Mouse (Mus musculus): ENCODE data around the gene Tacc2. TPM values are rescaled to one million over a fixed set of nuclear protein-coding genes. Genes with fewer than 3 reads are reported as not detected.
"Not testable (repeated sequence)": the region's sequence is repeated elsewhere in the genome, so short reads cannot be mapped to it uniquely, and the experiment has no call there.

The Tacc2 gene
- 53.9 and 58.9 TPM in 2 replicates for polyA plus RNA-seq (2015; fragmentation: Nextera tagmentation; extraction: Ambion mirVana)

DNA sequence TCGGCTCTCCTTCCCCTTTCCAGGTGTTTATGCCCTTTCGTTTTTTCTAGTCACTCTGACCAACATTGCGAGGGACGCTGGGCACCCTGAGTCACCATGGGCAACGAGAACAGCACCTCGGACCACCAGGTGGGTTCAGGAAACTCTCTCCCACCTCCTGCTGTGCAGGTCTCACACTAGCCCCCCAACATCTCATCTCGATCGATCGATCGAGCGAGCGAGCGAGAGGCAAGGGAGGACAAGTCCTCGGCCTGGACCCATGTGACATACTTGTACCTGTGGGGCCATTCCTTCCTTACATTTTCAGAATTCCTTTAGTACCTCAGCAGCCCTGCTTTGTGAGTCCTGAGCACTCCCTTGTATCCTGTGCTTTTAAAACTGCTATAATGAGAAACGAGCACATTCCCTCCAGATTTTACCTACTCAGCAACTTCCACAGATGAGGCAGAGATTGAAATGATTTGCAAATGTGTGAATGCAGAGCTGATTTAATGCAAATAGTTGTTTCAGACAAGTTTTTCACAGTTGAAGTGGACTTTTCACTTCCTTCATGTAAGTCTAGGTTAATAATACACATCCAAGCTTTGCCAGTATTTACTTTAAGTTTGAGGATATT is at the start of gene Tacc2:
Gene Tacc2, plus strand, starts transcription at position 51 of the 616 bp plus-strand sequence.
- Histone ChIP-seq H3K9ac (replicated peaks) (no peak within 1 kb of the TSS), H3K9me3 (replicated peaks) (no peaks in the 10 kb centered on the region), H3K4me2 (peak within 1 kb of the TSS; percentile 30), H3K27ac (replicated peaks) (no peak within 1 kb of the TSS; the same call in 1 of the 2 replicates), H3K36me3 (no peaks in the 10 kb centered on the region), H3K4me1 (peaks cover 17% of the 10 kb centered on the region), H3K4me3 (replicated peaks) (no peak within 1 kb of the TSS), H3K27me3 (replicated peaks) (no peaks in the 10 kb centered on the region)
- WGBS = 55% methylated on average over 15 of the region's 15 CpGs
- ATAC-seq (ENCODE audit: low FRiP score) = no peak

DNA sequence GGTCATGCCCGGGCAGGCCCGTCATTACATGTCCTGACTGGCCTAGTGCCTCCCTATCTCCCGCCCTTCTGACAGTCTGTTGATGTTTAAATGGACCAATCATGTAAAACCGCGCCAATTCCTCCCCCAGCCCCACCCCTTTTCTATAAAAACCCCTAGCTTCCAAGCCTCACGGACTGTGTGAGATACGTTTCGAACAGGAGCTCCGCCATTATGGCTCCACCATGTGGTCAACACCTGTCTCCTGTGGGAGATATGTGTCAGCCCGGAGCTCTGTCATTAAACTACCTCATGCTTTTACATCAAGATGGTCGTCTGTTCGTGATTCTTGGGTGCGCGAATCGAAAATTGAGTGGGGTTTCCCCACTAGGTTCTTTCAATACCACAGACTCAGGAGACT is 46.1 kb upstream of the Tacc2 start:
- not testable (repeated sequence) for H3K27me3 ChIP-seq (replicated peaks); ATAC-seq (ENCODE audit: low FRiP score); H3K4me3 ChIP-seq (replicated peaks)

DNA sequence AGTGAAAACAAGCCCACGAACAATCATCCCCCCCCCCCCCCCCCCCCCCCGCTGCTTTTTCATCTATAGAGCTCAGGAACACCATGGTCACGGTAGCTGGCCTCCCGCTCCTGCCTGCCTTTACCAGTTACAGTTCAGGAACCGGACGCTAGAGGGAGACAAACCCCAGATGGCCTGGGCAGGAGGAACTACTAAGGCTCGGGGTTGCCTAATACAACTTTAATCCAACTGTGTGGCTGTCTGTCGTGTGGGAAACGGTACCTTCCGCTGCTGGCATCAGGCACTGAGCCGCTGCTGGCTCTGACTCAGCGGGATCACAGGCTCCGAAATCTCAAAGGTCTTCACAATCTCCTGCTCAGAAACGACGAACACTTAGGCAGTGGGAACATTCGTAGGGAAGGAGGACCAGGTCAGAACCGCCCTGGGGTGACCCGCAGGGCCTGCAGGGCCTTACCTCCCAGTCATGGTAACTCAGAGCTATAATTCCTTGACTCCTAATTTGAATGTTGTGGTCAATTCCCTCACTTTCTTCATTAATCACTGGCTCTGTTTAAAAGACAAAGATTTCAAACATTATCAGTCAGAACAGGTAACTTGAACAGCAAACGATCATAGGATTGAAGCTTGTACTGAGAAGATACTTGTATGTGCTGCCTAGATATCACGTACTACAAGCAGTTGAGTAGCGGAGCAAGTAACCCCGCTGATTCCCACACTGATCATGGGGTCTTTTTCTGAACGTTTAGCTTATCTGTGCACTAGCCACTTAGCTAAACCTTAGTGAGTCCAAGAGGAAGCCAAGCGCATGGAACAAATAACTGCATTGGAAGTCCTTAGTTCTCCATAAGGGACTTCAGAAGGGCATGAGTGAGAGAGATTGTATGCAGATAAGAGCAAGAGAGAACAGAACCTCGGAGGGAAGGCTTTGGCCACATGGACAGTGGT is 43.6 kb upstream of the Tacc2 start:
- Histone ChIP-seq H3K27me3 (replicated peaks) (no peaks in the 10 kb centered on the region), H3K4me1 (0 out of 2 replicates have a peak, but pooled peaks cover 4% of the 10 kb centered on the region), H3K4me3 (replicated peaks) (no peak overlapping the region), H3K27ac (replicated peaks) (no peak overlapping the region; the same call in 1 of the 2 replicates), H3K36me3 (peaks cover 35% of the 10 kb centered on the region), H3K9me3 (replicated peaks) (no peaks in the 10 kb centered on the region), H3K4me2 (no peak overlapping the region), H3K9ac (replicated peaks) (no peak overlapping the region)
- ATAC-seq (ENCODE audit: low FRiP score) = peak; percentile 68; the same call in 1 of the 2 replicates
- 46% methylated on average over 24 of the region's 25 CpGs for WGBS

More for the DNA sequence above, 46.1 kb upstream of the Tacc2 start:
- not testable (repeated sequence) for H3K9ac ChIP-seq (replicated peaks); H3K4me1 ChIP-seq; H3K4me2 ChIP-seq; H3K27ac ChIP-seq (replicated peaks); H3K9me3 ChIP-seq (replicated peaks)
- peaks cover 16% of the 10 kb centered on the region for H3K36me3 ChIP-seq
- 95% methylated on average over 15 of the region's 15 CpGs for WGBS

DNA sequence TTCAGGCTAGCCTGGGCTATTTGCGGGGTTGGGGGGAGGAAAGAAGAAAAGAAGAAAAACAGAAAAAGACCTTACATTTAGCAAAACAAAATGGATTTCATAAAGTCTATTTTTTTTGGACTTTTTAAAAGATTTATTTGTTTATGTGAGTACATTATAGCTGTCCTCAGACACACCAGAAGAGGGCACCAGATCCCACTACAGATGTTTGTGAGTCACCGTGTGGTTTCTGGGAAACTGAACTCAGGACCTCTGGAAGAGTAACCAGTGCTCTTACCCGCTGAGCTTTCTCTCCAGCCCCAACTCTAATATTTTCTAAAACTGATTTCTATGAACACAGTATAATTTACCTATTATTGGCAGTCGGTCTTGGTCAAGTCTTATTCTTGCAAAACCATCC is 42.1 kb upstream of the Tacc2 start:
- ATAC-seq (ENCODE audit: low FRiP score) = no peak
- H3K27me3 ChIP-seq (replicated peaks) = no peaks in the 10 kb centered on the region
- no peak overlapping the region for H3K4me3 ChIP-seq (replicated peaks)
- H3K36me3 ChIP-seq = peaks cover 44% of the 10 kb centered on the region
- 0 out of 2 replicates have a peak, but pooled peaks cover 4% of the 10 kb centered on the region for H3K4me1 ChIP-seq
- WGBS = 90% methylated on average over 4 of the region's 4 CpGs
- no peak overlapping the region for H3K4me2 ChIP-seq
- no peak overlapping the region for H3K27ac ChIP-seq (replicated peaks)
- no peaks in the 10 kb centered on the region for H3K9me3 ChIP-seq (replicated peaks)
- H3K9ac ChIP-seq (replicated peaks) = no peak overlapping the region

DNA sequence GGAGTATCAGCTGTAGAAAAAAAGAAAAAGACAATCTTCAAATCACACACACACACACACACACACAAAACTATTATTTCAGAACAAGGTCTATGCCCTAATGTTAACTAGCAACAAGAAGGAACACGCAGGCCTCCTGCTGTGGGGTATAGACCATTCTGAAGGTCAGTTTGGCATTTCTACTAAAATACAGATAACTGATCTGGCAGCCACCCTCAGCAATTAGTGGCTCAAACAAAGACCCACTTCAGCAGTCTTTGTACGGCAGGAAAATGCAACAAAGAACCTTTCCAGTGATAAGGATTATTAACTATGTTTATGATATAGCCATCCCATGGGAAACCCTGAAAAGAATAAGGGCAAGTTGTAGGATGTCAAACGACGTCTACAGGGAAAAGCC is 40.2 kb upstream of the Tacc2 start:
- 87% methylated on average over 4 of the region's 4 CpGs for WGBS
- ATAC-seq (ENCODE audit: low FRiP score) = no peak

DNA sequence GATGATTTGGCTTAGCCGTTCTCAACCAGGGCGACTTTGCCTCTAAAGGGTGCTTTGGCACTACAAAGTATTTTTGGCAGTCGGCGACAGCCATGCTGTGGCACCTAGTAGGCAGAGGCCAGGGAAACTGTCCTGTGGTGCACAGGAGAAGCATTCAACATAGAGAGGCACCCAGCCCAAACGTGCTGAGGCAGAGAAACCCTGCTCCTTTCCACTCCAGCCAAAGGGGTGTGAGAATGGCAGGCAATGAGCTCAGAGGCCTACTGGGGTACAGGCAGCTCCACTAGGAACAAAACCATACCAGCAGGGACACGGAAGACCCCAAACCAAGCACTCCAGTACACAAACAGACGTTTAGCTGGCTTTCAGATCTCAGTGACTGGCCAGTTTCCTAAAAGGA is 37.1 kb upstream of the Tacc2 start:
- peaks cover 7% of the 10 kb centered on the region for H3K4me1 ChIP-seq
- H3K36me3 ChIP-seq = peaks cover 61% of the 10 kb centered on the region
- H3K27ac ChIP-seq (replicated peaks) = no peak overlapping the region
- no peak for ATAC-seq (ENCODE audit: low FRiP score)
- no peak overlapping the region for H3K9ac ChIP-seq (replicated peaks)
- H3K9me3 ChIP-seq (replicated peaks) = no peaks in the 10 kb centered on the region
- no peak overlapping the region for H3K4me2 ChIP-seq
- no peak overlapping the region for H3K4me3 ChIP-seq (replicated peaks)
- no peaks in the 10 kb centered on the region for H3K27me3 ChIP-seq (replicated peaks)
- WGBS = 91% methylated on average over 7 of the region's 7 CpGs

More for the DNA sequence above, 40.2 kb upstream of the Tacc2 start:
- H3K9me3 ChIP-seq (replicated peaks) = no peaks in the 10 kb centered on the region
- peaks cover 51% of the 10 kb centered on the region for H3K36me3 ChIP-seq
- H3K4me2 ChIP-seq = no peak overlapping the region
- H3K9ac ChIP-seq (replicated peaks) = no peak overlapping the region
- no peak overlapping the region for H3K4me3 ChIP-seq (replicated peaks)
- no peak overlapping the region for H3K27ac ChIP-seq (replicated peaks)
- H3K27me3 ChIP-seq (replicated peaks) = no peaks in the 10 kb centered on the region
- H3K4me1 ChIP-seq = 0 out of 2 replicates have a peak, but pooled peaks cover 4% of the 10 kb centered on the region

DNA sequence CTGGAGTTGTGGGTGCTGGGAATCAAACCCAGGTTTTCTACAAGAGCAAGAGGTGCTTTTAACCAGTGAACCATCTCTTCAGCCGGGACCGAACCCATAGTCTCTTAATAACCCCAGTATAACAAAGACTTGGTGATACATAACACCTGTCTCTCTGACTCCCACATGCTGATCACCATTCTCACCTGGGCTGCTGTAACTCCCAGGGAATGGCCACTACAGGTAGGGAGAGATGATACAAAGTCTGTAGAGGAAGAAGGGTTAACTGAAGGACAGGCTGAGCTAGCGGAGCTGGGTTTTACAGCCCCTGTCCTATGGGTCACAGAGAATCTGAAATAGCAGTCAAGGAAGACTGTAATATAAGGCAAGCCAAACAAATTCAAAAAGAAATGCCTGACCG is 34.1 kb upstream of the Tacc2 start:
- 96% methylated on average over 4 of the region's 4 CpGs for WGBS
- H3K4me2 ChIP-seq = no peak overlapping the region
- H3K27ac ChIP-seq (replicated peaks) = no peak overlapping the region
- no peak overlapping the region for H3K4me3 ChIP-seq (replicated peaks)
- peaks cover 20% of the 10 kb centered on the region for H3K4me1 ChIP-seq
- no peaks in the 10 kb centered on the region for H3K27me3 ChIP-seq (replicated peaks)
- no peak for ATAC-seq (ENCODE audit: low FRiP score)
- H3K9me3 ChIP-seq (replicated peaks) = no peaks in the 10 kb centered on the region
- peaks cover 38% of the 10 kb centered on the region for H3K36me3 ChIP-seq
- no peak overlapping the region for H3K9ac ChIP-seq (replicated peaks)

DNA sequence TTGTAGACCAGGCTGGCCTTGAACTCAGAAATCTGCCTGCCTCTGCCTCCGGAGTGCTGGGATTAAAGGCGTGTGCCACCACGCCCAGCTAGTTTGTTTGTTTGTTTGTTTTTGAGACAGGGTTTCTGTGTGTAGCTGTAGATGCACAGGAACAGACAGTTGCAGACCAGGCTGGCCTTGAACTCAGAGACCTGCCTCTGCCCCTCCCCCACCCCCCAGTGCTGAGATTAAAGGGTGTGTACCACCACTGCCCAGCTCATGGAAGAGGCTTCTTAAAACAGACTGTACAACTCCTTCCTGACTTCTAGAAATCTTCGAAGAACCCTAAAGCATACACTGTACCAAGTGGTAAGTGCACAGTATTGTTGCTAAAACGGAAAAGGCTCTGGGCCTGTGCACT is 31.8 kb upstream of the Tacc2 start:
- H3K9ac ChIP-seq (replicated peaks) = no peak overlapping the region
- H3K4me3 ChIP-seq (replicated peaks) = no peak overlapping the region
- ATAC-seq (ENCODE audit: low FRiP score) = no peak
- no peaks in the 10 kb centered on the region for H3K9me3 ChIP-seq (replicated peaks)
- peaks cover 20% of the 10 kb centered on the region for H3K4me1 ChIP-seq
- peak overlapping the region; percentile 67; the same call in 1 of the 2 replicates for H3K4me2 ChIP-seq
- H3K27ac ChIP-seq (replicated peaks) = no peak overlapping the region
- no peaks in the 10 kb centered on the region for H3K27me3 ChIP-seq (replicated peaks)
- WGBS = 92% methylated on average over 5 of the region's 5 CpGs
- peaks cover 23% of the 10 kb centered on the region for H3K36me3 ChIP-seq

DNA sequence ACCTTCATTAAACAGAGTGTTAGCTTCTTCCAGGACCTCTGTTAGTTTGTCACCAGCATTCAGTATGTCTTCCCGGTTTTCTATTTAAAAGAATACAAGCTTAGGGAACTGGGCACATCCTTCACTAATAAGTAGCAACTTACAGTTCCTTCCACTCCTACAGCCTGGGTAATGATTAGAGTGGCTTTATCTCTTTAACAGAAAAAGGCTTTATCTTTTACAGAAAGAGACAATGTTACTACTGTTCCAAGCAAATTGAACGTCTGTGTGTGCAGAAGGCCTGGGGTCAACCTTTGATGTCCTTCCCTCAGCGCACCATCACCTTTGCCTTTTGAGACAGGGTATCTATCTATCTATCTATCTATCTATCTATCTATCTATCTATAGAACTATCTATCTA is 31.3 kb upstream of the Tacc2 start:
- ATAC-seq (ENCODE audit: low FRiP score) = no peak
- 57% methylated on average over 3 of the region's 3 CpGs for WGBS

DNA sequence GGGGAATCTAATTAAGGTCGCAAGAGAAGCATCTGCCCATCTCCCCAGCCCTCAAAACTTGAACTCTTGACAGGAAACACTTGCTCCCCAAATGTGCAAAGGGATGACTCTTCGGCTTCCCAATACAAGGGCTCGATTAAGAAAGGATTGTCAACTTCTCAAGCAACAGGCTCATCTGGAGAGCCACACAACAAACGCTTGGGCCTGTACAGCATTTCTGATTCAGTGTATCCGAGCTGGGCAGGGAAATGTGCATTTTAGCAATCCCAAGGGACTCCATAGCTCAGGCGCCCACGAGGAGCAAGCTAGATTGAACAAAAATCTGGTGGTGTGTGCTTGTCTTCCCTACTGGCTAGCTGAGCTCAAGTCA is 30.8 kb upstream of the Tacc2 start:
- 5% methylated on average over 7 of the region's 7 CpGs for WGBS

More for the DNA sequence above, 31.3 kb upstream of the Tacc2 start:
- Histone ChIP-seq H3K4me3 (replicated peaks) (peak overlapping the region; percentile 77), H3K27me3 (replicated peaks) (no peaks in the 10 kb centered on the region), H3K27ac (replicated peaks) (peak overlapping the region; percentile 97), H3K4me2 (peak overlapping the region; percentile 67), H3K36me3 (peaks cover 21% of the 10 kb centered on the region), H3K9me3 (replicated peaks) (no peaks in the 10 kb centered on the region), H3K4me1 (peaks cover 20% of the 10 kb centered on the region), H3K9ac (replicated peaks) (peak overlapping the region; percentile 87)

DNA sequence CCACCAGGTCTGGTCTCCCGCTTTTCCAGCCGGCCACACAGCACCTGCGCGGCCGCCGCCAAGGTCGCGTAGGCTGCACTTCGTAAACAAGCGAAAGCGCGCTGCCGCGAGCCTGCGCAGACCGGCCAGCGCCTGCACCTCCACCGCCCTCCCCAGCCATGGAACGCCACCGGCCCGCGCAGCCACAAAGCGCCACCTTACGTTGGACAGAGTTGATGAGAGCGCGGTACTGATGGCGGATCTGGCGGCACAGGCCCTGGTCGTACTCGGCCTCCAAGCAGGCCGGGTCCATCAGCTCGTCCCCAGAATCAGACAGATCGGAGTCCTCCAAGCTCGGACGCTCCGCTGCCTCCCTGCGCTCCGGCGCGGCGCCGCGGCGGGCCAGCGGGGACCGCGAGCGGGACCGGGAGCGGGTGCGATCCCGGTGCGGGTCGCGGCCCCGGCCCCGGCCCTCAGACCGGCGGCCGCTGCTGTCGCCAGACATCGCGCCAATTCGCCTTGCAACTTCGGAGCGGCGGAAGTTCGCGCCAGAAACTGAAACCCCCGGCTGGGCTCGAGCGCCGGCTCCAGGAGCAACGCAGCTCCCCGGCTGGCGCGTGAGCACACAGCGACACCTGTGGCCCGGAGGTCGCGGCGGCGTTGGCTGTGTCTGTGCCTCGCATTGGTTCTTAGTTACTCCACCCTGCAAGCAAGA is 30.3 kb upstream of the Tacc2 start:
- ATAC-seq (ENCODE audit: low FRiP score) = peak; percentile 95
- H3K9me3 ChIP-seq (replicated peaks) = no peaks in the 10 kb centered on the region
- H3K27ac ChIP-seq (replicated peaks) = peak overlapping the region; percentile 97
- peak overlapping the region; percentile 87 for H3K9ac ChIP-seq (replicated peaks)
- H3K4me3 ChIP-seq (replicated peaks) = peak overlapping the region; percentile 77
- peak overlapping the region; percentile 67 for H3K4me2 ChIP-seq
- H3K4me1 ChIP-seq = peaks cover 20% of the 10 kb centered on the region
- no peaks in the 10 kb centered on the region for H3K27me3 ChIP-seq (replicated peaks)
- WGBS = under 1% methylated on average over 84 of the region's 84 CpGs
- peaks cover 14% of the 10 kb centered on the region for H3K36me3 ChIP-seq

More for the DNA sequence above, 30.8 kb upstream of the Tacc2 start:
- Histone ChIP-seq H3K4me3 (replicated peaks) (peak overlapping the region; percentile 77), H3K27me3 (replicated peaks) (no peaks in the 10 kb centered on the region), H3K27ac (replicated peaks) (peak overlapping the region; percentile 97), H3K9ac (replicated peaks) (peak overlapping the region; percentile 87), H3K4me2 (peak overlapping the region; percentile 67), H3K4me1 (peaks cover 20% of the 10 kb centered on the region), H3K36me3 (peaks cover 18% of the 10 kb centered on the region), H3K9me3 (replicated peaks) (no peaks in the 10 kb centered on the region)
- ATAC-seq (ENCODE audit: low FRiP score) = no peak

Measured in neural tube, embryonic 15.5 days (tissue).